Mouse (Mus musculus) ES-E14 (cell line): ENCODE results near the gene Sfi1. TPM values are rescaled to one million over a fixed set of nuclear protein-coding genes. Genes with fewer than 3 reads are reported as not detected.
"Not testable (repeated sequence)": the region's sequence is repeated elsewhere in the genome, so short reads cannot be mapped to it uniquely, and the experiment has no call there.

ENCODE experiments used
- DNase-seq: peaks from one replicate; pipeline ENCODE4 v3.0.0-alpha.2; 2013; ENCODE audit warnings: low read depth, low spot score
- H3K27ac ChIP-seq: 2 replicates; pipeline ENCODE4 v1.5.1; 2012; ENCODE audit warnings: low read depth, mild to moderate bottlenecking, low read length, moderate library complexity, mixed read lengths; ENCODE audit not compliant: poor library complexity, insufficient read depth, severe bottlenecking
- H3K36me3 ChIP-seq: 2 replicates; pipeline ENCODE4 v1.6.1; 2012; ENCODE audit warnings: mild to moderate bottlenecking, low read length, moderate library complexity, mixed read lengths; ENCODE audit not compliant: control insufficient read depth, poor library complexity, insufficient read depth, severe bottlenecking
- H3K4me1 ChIP-seq, 2 experiments: fragments of 150-350 bp in 1 of 2; sonication (generic) in 1 of 2; 2 replicates each; pipeline ENCODE4 v1.6.1; 2012; ENCODE audit warnings: low read length in 2 of 2, mild to moderate bottlenecking in 1 of 2, mixed read lengths in 1 of 2; ENCODE audit not compliant: control insufficient read depth in 2 of 2, insufficient read depth in 2 of 2, poor library complexity in 1 of 2
- H3K4me3 ChIP-seq, 2 experiments: fragments of 150-350 bp in 1 of 2; sonication (generic) in 1 of 2; 2 replicates each; pipeline ENCODE4 v1.5.1; 2012; ENCODE audit warnings: low read length in 2 of 2, low read depth in 1 of 2, mild to moderate bottlenecking in 1 of 2, mixed read lengths in 1 of 2; ENCODE audit not compliant: insufficient read depth in 1 of 2, poor library complexity in 1 of 2, severe bottlenecking in 1 of 2
- H3K9ac ChIP-seq: 2 replicates; pipeline ENCODE4 v1.6.1; 2012; ENCODE audit warnings: low read depth, mild to moderate bottlenecking, low read length, mixed read lengths; ENCODE audit not compliant: poor library complexity, insufficient read depth, severe bottlenecking
- H3K9me3 ChIP-seq: fragments of 150-350 bp; sonication (generic); 2 replicates; pipeline ENCODE4 v1.6.1; 2012; ENCODE audit warnings: low read depth, mild to moderate bottlenecking, low read length; ENCODE audit not compliant: control insufficient read depth, insufficient read depth
- CHD2 ChIP-seq: IDR thresholded peaks from 2 replicates; pipeline ENCODE4 v1.6.1; 2014; ENCODE audit warnings: mild to moderate bottlenecking, low read depth, low read length, inconsistent platforms
- HCFC1 ChIP-seq: IDR thresholded peaks from 2 replicates; pipeline ENCODE4 v1.6.1; 2012; ENCODE audit warnings: low read length, inconsistent platforms, borderline replicate concordance; ENCODE audit not compliant: insufficient read depth
- MAFK ChIP-seq: IDR thresholded peaks from 2 replicates; pipeline ENCODE4 v1.6.1; 2014; ENCODE audit warnings: mild to moderate bottlenecking, low read depth, low read length, inconsistent platforms; ENCODE audit not compliant: insufficient read depth
- ZC3H11A ChIP-seq: IDR thresholded peaks from 2 replicates; pipeline ENCODE4 v1.6.1; 2012; ENCODE audit warnings: low read depth, mild to moderate bottlenecking, inconsistent platforms, low read length, borderline replicate concordance
- ZNF384 ChIP-seq: IDR thresholded peaks from 2 replicates; pipeline ENCODE4 v1.6.1; 2012; ENCODE audit warnings: low read depth, low read length, inconsistent platforms
- in situ Hi-C, 2 experiments: fragments of 600-800 bp; cut with MboI; formaldehyde crosslinking; loops; one replicate each; pipeline ENCODE4 v1.15.1; 2025; ENCODE audit warnings: low sequenced_read_pairs in 2 of 2, inconsistent platforms in 1 of 2; ENCODE audit not compliant: unreplicated experiment in 2 of 2
- total RNA-seq: library from RNA; depleted of rRNA; stranded (reverse); fragments of 300-350 nt; gene quantifications from 2 replicates; pipeline ENCODE4 v1.2.3, GENCODE M21; 2012

Sfi1 gene
- total RNA-seq, 1 experiment: 18.5 TPM

GRCm38 (mm10) chr11:3105261-3105731, 88.0 kb downstream of the Sfi1 start:
- Histone ChIP-seq H3K27ac (no peak overlapping the region), H3K9ac (no peak overlapping the region), H3K36me3 (no peaks in the 10 kb centered on the region), H3K4me1 (no peaks in the 10 kb centered on the region), H3K4me3 (no peak overlapping the region), H3K9me3 (0 out of 2 replicates have a peak, but pooled peaks cover 5% of the 10 kb centered on the region)
- TF ChIP-seq CHD2 (no peak), ZNF384 (no peak), ZC3H11A (no peak), HCFC1 (no peak), MAFK (no peak)
- in situ Hi-C loops: no loop called here
- no peak for DNase-seq

GRCm38 (mm10) chr11:3104501-3105260, 88.6 kb downstream of the Sfi1 start:
- DNase-seq, H3K27ac ChIP-seq, H3K4me1 ChIP-seq, H3K4me3 ChIP-seq, H3K36me3 ChIP-seq, H3K9me3 ChIP-seq, in situ Hi-C loops, H3K9ac ChIP-seq: not testable (repeated sequence)

- Histone ChIP-seq H3K4me3 (no peak overlapping the region), H3K27ac (no peak overlapping the region), H3K36me3 (no peaks in the 10 kb centered on the region), H3K4me1 (no peaks in the 10 kb centered on the region), H3K9me3 (0 out of 2 replicates have a peak, but pooled peaks cover 5% of the 10 kb centered on the region), H3K9ac (no peak overlapping the region)
- in situ Hi-C loops: no loop called here
- DNase-seq: no peak
- TF ChIP-seq ZC3H11A (no peak), ZNF384 (no peak), CHD2 (no peak), HCFC1 (no peak), MAFK (no peak)
These were observed 89.6 kb downstream of the Sfi1 start for GRCm38 (mm10) chr11:3103619-3104164.

- H3K4me1 ChIP-seq, H3K4me3 ChIP-seq, H3K27ac ChIP-seq, H3K36me3 ChIP-seq, H3K9ac ChIP-seq, H3K9me3 ChIP-seq, DNase-seq, in situ Hi-C loops: not testable (repeated sequence)
These were observed 90.6 kb downstream of the Sfi1 start for GRCm38 (mm10) chr11:3102626-3103025.

- Histone ChIP-seq H3K4me3 (no peak overlapping the region), H3K36me3 (no peaks in the 10 kb centered on the region), H3K9ac (no peak overlapping the region), H3K27ac (no peak overlapping the region), H3K4me1 (no peaks in the 10 kb centered on the region), H3K9me3 (0 out of 2 replicates have a peak, but pooled peaks cover 5% of the 10 kb centered on the region)
- in situ Hi-C loops: no loop called here
- DNase-seq: no peak
- TF ChIP-seq ZC3H11A (no peak), HCFC1 (no peak), CHD2 (no peak), ZNF384 (no peak), MAFK (no peak)
These were observed 91.3 kb downstream of the Sfi1 start for GRCm38 (mm10) chr11:3101875-3102494.
